Mouse (Mus musculus) adrenal gland, adult 2 months (tissue): ENCODE measurements at regions not wholly inside any gene's neighbourhood (a gene's known extent, or its start where the extent isn't known, plus 50 kb on each side); places are given as distances from the start of the nearest gene placed in this dataset.

Experiments used
- DNase-seq: peaks from one replicate; pipeline ENCODE4 v3.0.0; 2021

DNA sequence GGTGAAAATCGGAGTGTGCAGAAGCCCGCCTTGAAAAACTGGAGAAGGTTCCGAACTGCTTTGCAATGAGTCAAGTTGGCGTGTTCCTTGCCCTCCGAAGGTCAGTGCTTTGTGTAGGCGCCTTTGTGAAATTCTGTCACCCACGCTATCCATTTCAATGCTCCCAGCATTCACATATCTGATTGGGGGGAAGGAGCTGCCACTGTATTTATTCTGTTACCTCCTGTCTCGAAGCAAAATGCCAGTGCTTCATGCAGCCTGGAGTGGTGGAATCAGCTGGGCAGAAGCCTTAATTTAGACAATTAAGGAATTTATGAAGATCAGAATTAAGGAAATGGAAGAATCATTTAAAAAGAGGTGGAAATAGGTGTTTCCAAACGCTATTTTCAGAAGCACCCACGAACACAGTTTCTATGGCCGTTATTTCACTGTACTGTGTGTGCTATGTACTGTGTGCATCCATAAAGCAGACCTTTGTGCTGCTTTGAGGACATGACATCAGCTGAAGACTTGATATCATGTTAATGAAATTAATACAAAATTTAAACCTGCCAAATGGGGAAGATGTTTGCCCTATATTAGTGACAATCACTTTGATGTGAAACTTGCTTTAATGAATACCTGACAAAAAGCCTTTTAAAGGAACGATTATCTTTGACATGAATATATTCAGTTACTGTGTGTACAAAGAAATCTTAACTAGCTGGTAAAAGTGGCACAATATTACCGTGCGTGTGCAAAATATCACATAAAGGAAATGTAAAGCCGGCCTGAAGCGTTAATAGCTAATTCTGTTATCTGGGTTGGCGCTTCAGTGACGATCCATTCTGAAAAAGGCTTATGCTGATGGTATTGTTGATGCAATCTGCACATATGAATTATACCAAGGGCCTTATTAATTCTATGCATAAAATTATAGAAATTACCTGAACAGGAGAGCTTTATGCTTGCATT lies 72.9 kb upstream of the Gls start:
- DNase-seq, result no peak

DNA sequence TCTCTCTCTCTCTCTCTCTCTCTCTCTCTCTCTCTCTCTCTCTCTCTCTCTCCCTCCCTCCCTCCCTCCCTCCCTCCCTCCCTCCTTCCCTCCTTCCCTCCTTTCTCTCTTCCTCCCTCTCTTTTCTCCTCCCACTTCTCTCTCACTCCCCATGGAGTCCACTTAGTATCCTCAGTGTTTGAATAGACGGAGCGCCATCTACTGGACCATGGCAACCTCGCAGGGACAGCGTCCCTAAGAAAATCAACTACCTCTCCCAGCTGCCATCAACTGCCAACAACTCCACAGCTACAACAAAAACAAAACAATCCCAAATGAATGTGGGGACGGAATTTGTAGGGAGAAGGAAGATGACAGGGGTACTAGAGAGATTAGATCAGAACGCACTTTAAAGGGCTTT lies 69.5 kb upstream of the Gls start:
- peak; percentile 76 for DNase-seq

DNA sequence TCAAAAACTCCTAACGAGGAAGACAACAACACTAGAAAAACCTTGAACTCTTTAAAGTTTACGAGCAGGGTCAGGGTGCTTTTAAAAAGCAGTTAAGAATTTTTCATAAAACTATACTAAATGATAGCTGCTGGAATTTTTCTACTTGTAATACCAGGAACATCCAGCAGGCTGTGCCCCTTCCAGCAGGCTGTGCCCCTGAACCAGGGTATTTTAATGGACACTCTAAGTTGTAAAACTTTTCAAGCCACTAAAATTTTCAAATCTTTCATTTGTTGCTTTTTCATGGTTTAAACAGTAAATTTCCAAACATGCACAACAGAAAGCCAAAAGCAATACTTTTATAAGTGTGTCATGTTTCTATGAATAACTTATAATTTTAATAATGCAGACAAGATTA lies 68.2 kb upstream of the Gls start:
- peak; percentile 16 for DNase-seq

DNA sequence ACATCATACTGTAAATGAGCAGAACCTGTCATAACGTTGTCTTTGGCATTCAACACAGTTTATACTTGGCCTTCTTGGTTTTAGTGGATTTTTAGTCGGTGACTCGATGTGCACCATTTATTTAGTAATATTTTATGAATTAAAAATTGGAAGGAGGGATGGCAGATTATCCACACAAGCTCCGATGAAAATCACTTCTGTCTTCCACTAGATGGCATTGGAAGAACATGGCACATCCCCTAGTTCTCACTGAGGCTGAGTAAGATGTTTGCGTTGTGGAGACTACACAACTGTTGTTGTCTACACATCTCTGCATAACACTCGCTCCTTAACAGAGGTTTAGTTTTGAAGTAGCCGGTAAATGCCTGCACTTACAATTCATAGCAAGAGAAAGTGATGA lies 66.5 kb upstream of the Gls start:
- no peak for DNase-seq

DNA sequence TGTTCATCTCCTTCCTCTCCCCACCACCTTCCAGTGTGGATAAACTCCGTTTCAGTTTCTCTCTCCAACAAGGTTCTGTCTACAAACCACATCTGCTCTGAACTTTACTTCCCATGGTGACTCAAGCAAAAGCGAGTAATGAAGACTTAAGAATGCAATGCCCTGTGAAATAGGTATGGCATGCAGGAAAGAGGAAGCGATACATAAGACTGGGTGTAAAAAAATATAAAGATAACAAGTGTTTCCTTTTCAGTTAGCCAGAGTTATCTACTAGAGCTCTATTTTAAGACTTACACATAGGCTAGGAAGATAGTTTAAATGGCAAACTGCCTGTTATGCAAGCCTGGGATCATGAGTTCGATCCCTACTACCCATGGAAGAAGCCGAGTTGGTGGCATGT lies 65.3 kb upstream of the Gls start:
- no peak for DNase-seq

DNA sequence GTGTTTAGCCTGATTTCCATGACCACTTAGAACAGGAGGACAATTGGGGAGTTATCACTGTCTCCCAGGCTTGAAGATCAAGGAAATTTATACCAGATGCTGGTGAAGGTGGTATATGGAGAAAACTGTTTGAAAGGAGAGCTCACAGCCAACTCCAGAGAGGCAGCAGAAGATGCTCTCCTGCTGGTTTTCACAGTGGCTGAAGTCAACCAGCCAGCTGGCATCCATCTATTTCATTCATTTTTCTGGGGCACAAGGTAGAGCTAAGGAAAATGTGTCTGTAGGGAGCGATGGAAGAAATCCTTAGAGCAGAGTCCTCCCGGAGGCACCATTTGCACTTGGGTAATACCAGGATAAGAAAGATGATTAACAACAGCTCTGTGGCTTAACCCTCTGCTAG lies 63.1 kb upstream of the Gls start:
- DNase-seq, result no peak

DNA sequence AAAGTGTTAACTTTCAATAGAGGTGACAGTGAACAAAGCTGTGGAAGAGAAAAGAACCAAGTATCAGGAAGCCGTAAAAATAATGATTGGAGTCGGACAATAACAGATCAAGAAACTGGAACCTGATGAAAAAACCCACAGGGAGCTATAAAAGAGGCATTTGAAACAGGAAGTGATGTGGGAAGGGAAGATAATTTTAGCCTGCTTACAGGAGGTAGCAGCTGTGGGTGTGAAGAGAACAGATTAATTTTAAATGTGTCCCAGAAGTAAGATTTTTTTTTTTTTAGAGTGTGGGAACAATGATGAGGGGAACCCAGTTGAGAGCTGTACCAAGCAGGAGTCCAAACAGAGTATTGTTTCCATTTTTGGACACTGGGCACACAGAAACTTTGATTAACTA lies 61.5 kb upstream of the Gls start:
- DNase-seq, result no peak

DNA sequence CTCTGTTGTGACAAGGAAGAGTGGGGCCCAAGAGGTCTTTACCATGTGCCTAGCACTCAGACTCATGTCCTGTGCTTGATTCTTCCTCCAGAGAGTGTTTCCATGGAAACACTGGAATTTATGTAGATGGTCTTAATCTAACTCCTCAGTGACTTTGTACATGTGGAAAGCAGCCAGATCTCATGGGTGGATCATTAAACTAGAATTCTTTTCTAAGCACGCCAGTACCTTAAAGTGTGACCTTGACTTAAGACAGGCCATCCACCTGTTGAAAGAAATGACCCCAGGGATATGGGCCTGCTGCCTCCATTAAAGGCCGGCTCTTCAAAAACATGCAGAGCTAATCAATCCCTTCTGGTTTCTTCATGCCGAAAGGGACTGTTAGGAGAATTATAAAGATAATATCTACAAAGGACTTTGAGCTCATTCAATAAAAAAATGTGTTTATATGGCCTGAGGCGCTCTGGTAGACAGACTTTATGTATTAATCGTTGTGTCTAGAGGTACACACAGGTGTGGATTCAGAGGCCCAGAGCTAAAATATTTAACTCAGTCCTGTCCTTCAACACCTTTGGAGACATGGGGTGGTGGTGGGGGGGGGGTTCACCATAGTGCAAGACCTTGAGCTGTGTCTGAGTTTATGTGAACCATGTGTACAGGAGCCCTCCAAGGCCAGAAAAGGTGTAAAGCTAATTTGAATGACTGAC lies 60.5 kb upstream of the Gls start:
- no peak for DNase-seq
